Mouse (Mus musculus): ENCODE results near the gene Jpt2.

GRCm38 (mm10) chr17:24902124-24902523 lies 58.4 kb downstream of the Jpt2 start:
- no peak for TF ChIP-seq EP300 (IDR thresholded peaks at IDR 0.05; ENCODE audit: insufficient read depth, low read depth, low read length)
- no peak for TF ChIP-seq CTCF (IDR thresholded peaks at IDR 0.05; ENCODE audit: low read depth, low read length)

Measured in ES-Bruce4 (cell line).